Mouse (Mus musculus): ENCODE measurements around the gene Pigl. TPM values are rescaled to one million over a fixed set of nuclear protein-coding genes. Genes with fewer than 3 reads are reported as not detected.

Pigl gene
- polyA plus RNA-seq, 1 experiment from 2014 or later: 5.1 TPM

DNA sequence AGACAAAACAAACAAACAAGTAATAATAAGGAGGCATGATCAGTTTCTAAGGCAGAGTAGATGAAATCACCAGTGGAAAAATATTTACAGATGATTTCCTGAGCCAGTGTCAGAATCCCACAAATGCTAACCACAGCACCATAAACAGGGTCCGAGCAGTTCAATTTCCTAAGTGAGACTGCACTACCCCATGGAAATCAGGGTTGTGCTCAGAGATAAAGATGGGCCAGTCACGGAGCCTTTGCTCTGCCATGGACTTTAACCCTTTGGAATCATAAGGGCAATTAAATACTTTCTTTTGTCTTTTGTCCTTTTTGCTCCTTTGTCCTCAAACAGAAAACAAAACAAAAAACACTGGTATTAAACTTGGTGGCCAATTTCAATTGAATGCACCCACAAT, 64.0 kb downstream of the Pigl start:
- ATAC-seq (replicated peaks; ENCODE audit: insufficient number of reproducible peaks, insufficient read depth, low FRiP score, low read depth): no peak
- Histone ChIP-seq H3K9ac (no peak overlapping the region), H3K4me2 (no peak overlapping the region), H3K4me3 (no peak overlapping the region), H3K36me3 (no peaks in the 10 kb centered on the region), H3K9me3 (replicated peaks) (no peaks in the 10 kb centered on the region), H3K4me1 (replicated peaks) (no peaks in the 10 kb centered on the region; the same call in 1 of the 2 replicates), H3K27ac (no peak overlapping the region), H3K27me3 (no peaks in the 10 kb centered on the region)
- 43% methylated on average over 2 of the region's 2 CpGs for WGBS

- no peak overlapping the region for H3K9ac ChIP-seq
- no peaks in the 10 kb centered on the region for H3K36me3 ChIP-seq
- H3K27ac ChIP-seq: no peak overlapping the region
- H3K9me3 ChIP-seq (replicated peaks): no peaks in the 10 kb centered on the region
- peaks cover 4% of the 10 kb centered on the region; the same call in 1 of the 2 replicates for H3K27me3 ChIP-seq
- peaks cover 9% of the 10 kb centered on the region for H3K4me1 ChIP-seq (replicated peaks)
- peak overlapping the region; percentile 93; the same call in 1 of the 2 replicates for H3K4me2 ChIP-seq
- no peak overlapping the region for H3K4me3 ChIP-seq
- WGBS: 93% methylated on average over 8 of the region's 8 CpGs
- ATAC-seq (replicated peaks; ENCODE audit: insufficient number of reproducible peaks, insufficient read depth, low FRiP score, low read depth): no peak
These were observed 78.8 kb downstream of the Pigl start for GRCm38 (mm10) chr11:62537089-62537488.

DNA sequence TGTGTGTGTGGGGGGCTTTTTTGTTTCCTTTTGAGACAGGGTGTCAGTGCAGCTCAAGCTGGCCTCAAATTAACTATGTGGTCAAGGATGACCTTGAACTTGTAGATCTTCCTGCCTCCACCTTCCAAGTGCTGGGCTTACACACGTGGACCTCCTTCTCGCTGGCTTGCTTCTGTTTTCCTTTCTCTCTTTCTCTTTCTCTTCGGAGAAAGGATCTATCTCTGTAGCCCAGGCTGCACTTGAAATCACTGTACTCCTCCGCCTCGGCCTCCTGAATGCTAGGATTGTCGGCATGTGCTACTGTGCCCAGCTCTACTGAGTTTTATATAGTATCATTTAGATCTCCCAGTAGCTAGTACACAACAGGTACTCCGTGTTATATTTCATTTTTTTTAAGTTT, 79.3 kb downstream of the Pigl start:
- 42% methylated on average over 7 of the region's 7 CpGs for WGBS
- H3K4me2 ChIP-seq: peak overlapping the region; percentile 93

DNA sequence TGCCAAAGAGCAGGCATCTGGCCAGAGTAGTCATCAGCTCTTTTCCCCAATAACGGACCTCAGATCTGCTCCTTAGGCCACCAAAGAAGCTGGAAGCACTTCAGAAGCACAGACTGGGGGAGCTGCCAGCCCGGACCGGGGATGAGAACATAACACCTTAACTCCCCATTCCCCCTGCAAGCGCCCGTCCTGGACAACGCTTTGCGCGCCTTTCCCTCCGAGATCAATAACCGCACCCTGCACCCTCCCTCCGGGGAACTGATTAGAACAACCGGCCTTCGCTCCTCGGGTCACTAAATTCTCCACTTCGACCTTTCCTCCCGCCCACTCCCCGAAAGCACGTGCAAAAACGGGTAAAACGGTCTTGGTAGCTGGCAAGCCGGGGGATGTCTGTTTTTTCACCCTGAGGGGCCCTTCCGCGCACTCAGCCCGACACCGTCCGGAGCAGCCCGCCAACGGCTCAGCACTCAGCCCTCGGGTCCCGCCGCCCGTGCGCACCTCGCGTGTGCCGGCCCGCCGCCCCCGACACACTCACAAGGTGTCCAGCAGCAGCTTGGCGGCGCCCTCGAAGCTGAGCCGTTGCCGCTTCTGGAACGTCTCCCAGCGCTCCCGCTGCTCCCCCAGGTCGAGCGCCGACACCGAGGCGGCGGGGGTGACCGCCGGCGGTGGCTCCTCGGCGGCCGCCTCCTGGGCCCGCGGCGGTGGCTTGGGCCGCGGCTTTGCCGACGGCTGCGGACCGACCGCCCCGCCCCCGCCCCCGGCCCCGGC, 80.2 kb downstream of the Pigl start:
- peaks cover 4% of the 10 kb centered on the region; the same call in 1 of the 2 replicates for H3K27me3 ChIP-seq
- under 1% methylated on average over 70 of the region's 73 CpGs for WGBS
- H3K4me2 ChIP-seq: peak overlapping the region; percentile 93
- peak overlapping the region; percentile 75 for H3K4me3 ChIP-seq
- ATAC-seq (replicated peaks; ENCODE audit: insufficient number of reproducible peaks, insufficient read depth, low FRiP score, low read depth): peak; percentile 82
- H3K9ac ChIP-seq: peak overlapping the region; percentile 82
- H3K27ac ChIP-seq: peak overlapping the region; percentile 51
- no peaks in the 10 kb centered on the region for H3K9me3 ChIP-seq (replicated peaks)
- H3K36me3 ChIP-seq: no peaks in the 10 kb centered on the region
- peaks cover 9% of the 10 kb centered on the region for H3K4me1 ChIP-seq (replicated peaks)

More for the DNA sequence above, 79.3 kb downstream of the Pigl start:
- no peaks in the 10 kb centered on the region for H3K9me3 ChIP-seq (replicated peaks)
- ATAC-seq (replicated peaks; ENCODE audit: insufficient number of reproducible peaks, insufficient read depth, low FRiP score, low read depth): no peak
- no peak overlapping the region for H3K27ac ChIP-seq
- H3K27me3 ChIP-seq: peaks cover 4% of the 10 kb centered on the region; the same call in 1 of the 2 replicates
- H3K4me3 ChIP-seq: peak overlapping the region; percentile 16; the same call in 1 of the 2 replicates
- no peak overlapping the region for H3K9ac ChIP-seq
- peaks cover 9% of the 10 kb centered on the region for H3K4me1 ChIP-seq (replicated peaks)
- H3K36me3 ChIP-seq: no peaks in the 10 kb centered on the region

- Histone ChIP-seq H3K27me3 (peaks cover 4% of the 10 kb centered on the region; the same call in 1 of the 2 replicates), H3K36me3 (no peaks in the 10 kb centered on the region), H3K27ac (peak within 1 kb of the TSS; percentile 51), H3K4me1 (replicated peaks) (peaks cover 9% of the 10 kb centered on the region), H3K4me3 (peak within 1 kb of the TSS; percentile 75), H3K4me2 (peak within 1 kb of the TSS; percentile 93), H3K9ac (peak within 1 kb of the TSS; percentile 82), H3K9me3 (replicated peaks) (no peaks in the 10 kb centered on the region)
- peak; percentile 61 for ATAC-seq (replicated peaks; ENCODE audit: insufficient number of reproducible peaks, insufficient read depth, low FRiP score, low read depth)
- 6% methylated on average over 57 of the region's 57 CpGs for WGBS
These were observed 81.0 kb downstream of the Pigl start, which contains the start of gene Cenpv for GRCm38 (mm10) chr11:62539089-62539890. Gene Cenpv (minus strand): TSS chr11:62539261.

GRCm38 (mm10) chr11:62540167-62540566, 81.9 kb downstream of the Pigl start:
- H3K4me1 ChIP-seq (replicated peaks): peaks cover 9% of the 10 kb centered on the region
- H3K36me3 ChIP-seq: no peaks in the 10 kb centered on the region
- H3K9me3 ChIP-seq (replicated peaks): no peaks in the 10 kb centered on the region
- no peak overlapping the region for H3K9ac ChIP-seq
- no peak overlapping the region for H3K27ac ChIP-seq
- peaks cover 4% of the 10 kb centered on the region; the same call in 1 of the 2 replicates for H3K27me3 ChIP-seq
- ATAC-seq (replicated peaks; ENCODE audit: insufficient number of reproducible peaks, insufficient read depth, low FRiP score, low read depth): no peak
- 86% methylated on average over 7 of the region's 7 CpGs for WGBS
- H3K4me3 ChIP-seq: no peak overlapping the region
- H3K4me2 ChIP-seq: no peak overlapping the region

GRCm38 (mm10) chr11:62540969-62541368, 82.7 kb downstream of the Pigl start:
- ATAC-seq (replicated peaks; ENCODE audit: insufficient number of reproducible peaks, insufficient read depth, low FRiP score, low read depth): no peak
- H3K36me3 ChIP-seq: no peaks in the 10 kb centered on the region
- H3K9me3 ChIP-seq (replicated peaks): no peaks in the 10 kb centered on the region
- H3K27me3 ChIP-seq: peaks cover 4% of the 10 kb centered on the region; the same call in 1 of the 2 replicates
- 62% methylated on average over 2 of the region's 2 CpGs for WGBS
- H3K27ac ChIP-seq: no peak overlapping the region
- H3K9ac ChIP-seq: no peak overlapping the region
- H3K4me1 ChIP-seq (replicated peaks): peaks cover 9% of the 10 kb centered on the region
- H3K4me3 ChIP-seq: no peak overlapping the region
- no peak overlapping the region for H3K4me2 ChIP-seq

GRCm38 (mm10) chr11:62541581-62541980, 83.3 kb downstream of the Pigl start:
- Histone ChIP-seq H3K36me3 (no peaks in the 10 kb centered on the region), H3K27ac (no peak overlapping the region), H3K9me3 (replicated peaks) (no peaks in the 10 kb centered on the region), H3K4me1 (replicated peaks) (peaks cover 9% of the 10 kb centered on the region), H3K9ac (no peak overlapping the region), H3K4me2 (no peak overlapping the region), H3K27me3 (peaks cover 4% of the 10 kb centered on the region; the same call in 1 of the 2 replicates), H3K4me3 (no peak overlapping the region)
- 73% methylated on average over 8 of the region's 8 CpGs for WGBS
- no peak for ATAC-seq (replicated peaks; ENCODE audit: insufficient number of reproducible peaks, insufficient read depth, low FRiP score, low read depth)

DNA sequence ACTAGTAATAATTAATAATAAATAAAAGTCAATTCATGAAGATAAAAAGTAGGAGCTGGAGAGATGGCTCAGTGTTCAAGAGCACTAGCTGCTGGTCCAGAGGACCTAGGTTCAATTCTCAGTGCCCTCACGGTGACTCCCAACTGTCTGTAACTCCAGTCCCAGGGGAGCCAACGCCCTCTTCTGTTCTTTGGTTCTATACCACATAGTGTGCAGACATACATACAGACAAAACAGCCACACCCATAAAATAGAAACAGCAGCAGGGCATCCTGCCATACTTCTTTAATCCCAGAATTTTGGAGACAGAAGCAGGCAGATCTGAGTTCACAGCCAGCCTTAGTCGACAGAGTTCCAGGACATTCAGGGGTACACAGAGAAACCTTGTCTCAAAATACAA, 85.7 kb downstream of the Pigl start:
- H3K36me3 ChIP-seq: no peaks in the 10 kb centered on the region
- no peak overlapping the region for H3K4me2 ChIP-seq
- no peaks in the 10 kb centered on the region for H3K9me3 ChIP-seq (replicated peaks)
- WGBS: 85% methylated on average over 3 of the region's 3 CpGs
- H3K9ac ChIP-seq: no peak overlapping the region
- H3K4me1 ChIP-seq (replicated peaks): peaks cover 4% of the 10 kb centered on the region; the same call in 1 of the 2 replicates
- no peak overlapping the region for H3K27ac ChIP-seq
- ATAC-seq (replicated peaks; ENCODE audit: insufficient number of reproducible peaks, insufficient read depth, low FRiP score, low read depth): no peak
- H3K4me3 ChIP-seq: no peak overlapping the region
- H3K27me3 ChIP-seq: peaks cover 4% of the 10 kb centered on the region; the same call in 1 of the 2 replicates

- ATAC-seq (replicated peaks; ENCODE audit: insufficient number of reproducible peaks, insufficient read depth, low FRiP score, low read depth): no peak
These were observed 91.5 kb downstream of the Pigl start for GRCm38 (mm10) chr11:62549782-62550181.

GRCm38 (mm10) chr11:62550227-62550685, 92.0 kb downstream of the Pigl start:
- WGBS: 1% methylated on average over 11 of the region's 11 CpGs
- no peaks in the 10 kb centered on the region for H3K9me3 ChIP-seq (replicated peaks)
- peaks cover 24% of the 10 kb centered on the region for H3K4me1 ChIP-seq (replicated peaks)
- peaks cover 16% of the 10 kb centered on the region for H3K36me3 ChIP-seq
- H3K9ac ChIP-seq: peak overlapping the region; percentile 95
- peak; percentile 6; the same call in 1 of the 2 replicates for ATAC-seq (replicated peaks; ENCODE audit: insufficient number of reproducible peaks, insufficient read depth, low FRiP score, low read depth)
- no peaks in the 10 kb centered on the region for H3K27me3 ChIP-seq
- peak overlapping the region; percentile 79 for H3K4me3 ChIP-seq
- peak overlapping the region; percentile 90 for H3K4me2 ChIP-seq
- peak overlapping the region; percentile 97 for H3K27ac ChIP-seq

More at GRCm38 (mm10) chr11:62549782-62550181, 91.5 kb downstream of the Pigl start:
- peak overlapping the region; percentile 95; the same call in 1 of the 2 replicates for H3K9ac ChIP-seq
- H3K9me3 ChIP-seq (replicated peaks): no peaks in the 10 kb centered on the region
- peaks cover 20% of the 10 kb centered on the region for H3K4me1 ChIP-seq (replicated peaks)
- peaks cover 15% of the 10 kb centered on the region for H3K36me3 ChIP-seq
- peak overlapping the region; percentile 90 for H3K4me2 ChIP-seq
- H3K4me3 ChIP-seq: peak overlapping the region; percentile 79
- WGBS: 9% methylated on average over 5 of the region's 5 CpGs
- peak overlapping the region; percentile 97 for H3K27ac ChIP-seq
- no peaks in the 10 kb centered on the region for H3K27me3 ChIP-seq
